Mouse (Mus musculus): ENCODE measurements around the gene Galnt6. TPM values are rescaled to one million over a fixed set of nuclear protein-coding genes. Genes with fewer than 3 reads are reported as not detected.
"Not testable (repeated sequence)": the region's sequence is repeated elsewhere in the genome, so short reads cannot be mapped to it uniquely, and the experiment has no call there.

Gene Galnt6
- polyA plus RNA-seq, 1 experiment from 2014 or later, result 0.08 TPM

DNA sequence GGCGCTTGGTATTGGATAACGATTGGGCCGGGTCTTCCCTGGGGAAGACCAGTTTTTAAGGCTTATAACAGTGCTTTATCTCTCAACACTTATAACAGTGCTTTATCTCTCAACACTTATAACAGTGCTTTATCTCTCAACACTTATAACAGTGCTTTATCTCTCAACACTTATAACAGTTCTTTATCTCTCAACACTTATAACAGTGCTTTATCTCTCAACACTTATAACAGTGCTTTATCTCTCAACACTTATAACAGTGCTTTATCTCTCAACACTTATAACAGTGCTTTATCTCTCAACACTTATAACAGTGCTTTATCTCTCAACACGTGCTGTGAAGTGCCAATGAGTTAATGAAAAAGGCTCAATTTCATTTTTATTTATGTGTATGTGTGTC is 39.8 kb upstream of the Galnt6 start:
- H3K36me3 ChIP-seq (replicated peaks; ENCODE audit: control insufficient read depth, insufficient read depth, low read depth, low read length); H3K9ac ChIP-seq (replicated peaks; ENCODE audit: low read length); H3K4me1 ChIP-seq (ENCODE audit: control insufficient read depth, insufficient read depth, low read length); DNase-seq (ENCODE audit: low spot score); H3K4me2 ChIP-seq (ENCODE audit: low read depth, low read length); ATAC-seq (replicated peaks; ENCODE audit: insufficient number of reproducible peaks, low FRiP score, low TSS enrichment, low read depth); H3K4me3 ChIP-seq (ENCODE audit: low read depth, low read length); H3K9me3 ChIP-seq (replicated peaks; ENCODE audit: control insufficient read depth, low read length); H3K27ac ChIP-seq (replicated peaks; ENCODE audit: low read depth, low read length); H3K27me3 ChIP-seq (ENCODE audit: control insufficient read depth, insufficient read depth, low read length): not testable (repeated sequence)
- 88% methylated on average over 4 of the region's 4 CpGs for WGBS

DNA sequence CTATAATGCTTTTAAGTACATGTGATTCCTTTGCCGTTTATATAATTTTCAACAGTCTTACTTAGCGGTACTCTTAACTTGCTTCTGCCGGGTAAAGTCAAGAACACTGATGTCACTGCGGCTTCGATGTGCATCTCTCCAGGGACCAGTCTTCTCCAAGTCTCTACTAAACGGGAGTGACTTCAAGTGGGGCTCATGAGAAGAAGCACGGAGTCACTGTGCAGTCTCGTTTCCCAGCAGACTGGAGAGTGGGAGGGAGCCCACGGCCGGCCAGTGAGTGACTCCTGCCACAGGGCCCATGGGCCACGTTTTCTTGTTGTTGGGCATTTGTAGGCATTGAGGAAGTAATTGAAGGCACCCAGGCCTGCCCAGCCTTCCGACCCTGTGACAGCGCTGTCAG is 38.7 kb upstream of the Galnt6 start:
- no peak overlapping the region for H3K4me3 ChIP-seq (ENCODE audit: low read depth, low read length)
- ATAC-seq (replicated peaks; ENCODE audit: insufficient number of reproducible peaks, low FRiP score, low TSS enrichment, low read depth), result no peak
- no peaks in the 10 kb centered on the region for H3K27me3 ChIP-seq (ENCODE audit: control insufficient read depth, insufficient read depth, low read length)
- H3K9ac ChIP-seq (replicated peaks; ENCODE audit: low read length), result no peak overlapping the region
- H3K9me3 ChIP-seq (replicated peaks; ENCODE audit: control insufficient read depth, low read length), result no peaks in the 10 kb centered on the region
- no peaks in the 10 kb centered on the region for H3K4me1 ChIP-seq (ENCODE audit: control insufficient read depth, insufficient read depth, low read length)
- no peak overlapping the region for H3K4me2 ChIP-seq (ENCODE audit: low read depth, low read length)
- no peak for DNase-seq (ENCODE audit: low spot score)
- WGBS, result 85% methylated on average over 13 of the region's 13 CpGs
- no peak overlapping the region for H3K27ac ChIP-seq (replicated peaks; ENCODE audit: low read depth, low read length)
- H3K36me3 ChIP-seq (replicated peaks; ENCODE audit: control insufficient read depth, insufficient read depth, low read depth, low read length), result no peaks in the 10 kb centered on the region

DNA sequence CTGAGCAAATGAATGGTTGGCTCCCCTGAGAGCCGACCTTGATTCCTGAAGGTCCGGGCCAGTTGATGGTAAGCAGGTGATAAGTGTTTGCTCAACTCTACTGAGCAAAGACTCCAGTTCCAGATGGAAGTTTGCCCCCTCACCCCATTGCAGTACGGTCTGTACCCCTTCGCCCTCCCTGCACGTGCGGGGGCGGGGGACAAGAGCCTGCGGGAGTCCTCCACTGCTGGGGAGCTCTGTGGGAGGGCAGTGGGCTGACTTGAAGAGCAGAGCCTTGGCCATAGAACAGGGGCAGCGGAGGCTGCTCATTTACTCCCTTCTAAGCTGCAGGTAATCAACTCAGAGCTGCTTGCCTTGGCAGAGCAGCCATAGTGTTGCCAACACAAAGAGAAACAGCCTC is 37.6 kb upstream of the Galnt6 start:
- H3K9ac ChIP-seq (replicated peaks; ENCODE audit: low read length), result no peak overlapping the region
- WGBS, result 74% methylated on average over 9 of the region's 9 CpGs
- DNase-seq (ENCODE audit: low spot score) (no peak), ATAC-seq (replicated peaks; ENCODE audit: insufficient number of reproducible peaks, low FRiP score, low TSS enrichment, low read depth) (no peak)
- peaks cover 3% of the 10 kb centered on the region; the same call in 1 of the 2 replicates for H3K4me1 ChIP-seq (ENCODE audit: control insufficient read depth, insufficient read depth, low read length)
- no peaks in the 10 kb centered on the region for H3K27me3 ChIP-seq (ENCODE audit: control insufficient read depth, insufficient read depth, low read length)
- H3K4me2 ChIP-seq (ENCODE audit: low read depth, low read length), result no peak overlapping the region
- H3K9me3 ChIP-seq (replicated peaks; ENCODE audit: control insufficient read depth, low read length), result no peaks in the 10 kb centered on the region
- no peak overlapping the region for H3K4me3 ChIP-seq (ENCODE audit: low read depth, low read length)
- no peak overlapping the region for H3K27ac ChIP-seq (replicated peaks; ENCODE audit: low read depth, low read length)
- no peaks in the 10 kb centered on the region for H3K36me3 ChIP-seq (replicated peaks; ENCODE audit: control insufficient read depth, insufficient read depth, low read depth, low read length)

DNA sequence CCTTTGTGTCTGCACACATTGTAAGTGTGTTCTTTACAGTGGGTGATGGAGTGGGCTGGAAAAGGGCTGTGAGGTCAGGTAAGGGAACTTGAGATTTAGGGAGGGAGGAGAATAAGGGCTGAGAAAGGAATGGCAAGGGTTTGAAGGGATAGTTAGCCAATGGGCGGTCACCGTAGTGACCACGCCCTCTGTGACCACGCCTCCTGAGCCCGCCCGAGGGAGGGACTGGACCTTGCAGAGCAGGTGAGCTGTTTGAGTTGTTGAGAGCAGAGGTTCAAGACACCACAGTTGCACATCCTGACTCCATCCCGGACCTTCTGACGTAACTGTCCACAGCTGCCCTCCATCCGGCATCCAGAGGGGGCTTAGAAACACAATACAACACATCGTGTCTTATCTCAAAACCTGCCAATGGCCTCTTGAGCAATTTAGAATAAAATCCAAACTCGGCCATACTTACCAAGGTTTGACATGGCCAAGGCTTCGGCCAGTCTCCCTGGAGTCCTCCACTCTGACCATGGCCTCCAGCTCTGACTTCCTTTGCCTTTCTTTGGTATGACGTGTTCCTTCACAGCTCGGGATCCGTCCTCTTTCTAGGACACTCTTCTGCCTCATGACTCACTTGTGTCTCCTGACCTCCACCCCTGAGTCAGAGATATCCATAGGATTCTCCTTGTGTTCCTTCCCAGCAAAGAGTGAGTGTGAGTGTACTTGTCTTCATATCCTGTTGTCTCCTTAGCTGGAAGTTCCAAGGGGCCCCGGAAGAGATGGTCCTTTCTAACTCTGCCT is 35.2 kb upstream of the Galnt6 start:
- DNase-seq (ENCODE audit: low spot score) (no peak), ATAC-seq (replicated peaks; ENCODE audit: insufficient number of reproducible peaks, low FRiP score, low TSS enrichment, low read depth) (no peak)
- no peak overlapping the region for H3K4me3 ChIP-seq (ENCODE audit: low read depth, low read length)
- no peaks in the 10 kb centered on the region for H3K9me3 ChIP-seq (replicated peaks; ENCODE audit: control insufficient read depth, low read length)
- no peak overlapping the region for H3K4me2 ChIP-seq (ENCODE audit: low read depth, low read length)
- H3K36me3 ChIP-seq (replicated peaks; ENCODE audit: control insufficient read depth, insufficient read depth, low read depth, low read length), result no peaks in the 10 kb centered on the region
- WGBS, result 82% methylated on average over 16 of the region's 16 CpGs
- H3K27me3 ChIP-seq (ENCODE audit: control insufficient read depth, insufficient read depth, low read length), result no peaks in the 10 kb centered on the region
- H3K9ac ChIP-seq (replicated peaks; ENCODE audit: low read length), result no peak overlapping the region
- no peak overlapping the region for H3K27ac ChIP-seq (replicated peaks; ENCODE audit: low read depth, low read length)
- H3K4me1 ChIP-seq (ENCODE audit: control insufficient read depth, insufficient read depth, low read length), result peaks cover 3% of the 10 kb centered on the region; the same call in 1 of the 2 replicates

DNA sequence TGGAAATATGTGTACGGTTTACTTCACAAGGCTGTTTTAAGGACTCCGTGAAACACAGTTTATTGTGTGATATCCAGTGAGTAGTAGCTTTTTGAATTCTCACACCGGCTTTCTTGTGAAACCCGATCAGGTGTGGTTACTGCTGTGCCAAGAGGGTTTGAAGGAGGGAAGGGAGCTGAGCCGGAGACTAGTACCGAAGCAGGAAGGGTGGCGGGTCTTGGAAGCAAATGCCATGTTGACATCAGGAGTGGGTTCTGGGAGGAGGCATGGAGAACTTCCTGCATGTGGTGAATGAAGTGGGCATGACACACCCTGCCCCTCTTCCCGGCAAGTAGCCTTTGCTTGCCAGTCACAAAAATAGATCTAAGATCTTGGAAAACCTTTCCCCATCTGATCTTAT is 33.5 kb upstream of the Galnt6 start:
- ATAC-seq (replicated peaks; ENCODE audit: insufficient number of reproducible peaks, low FRiP score, low TSS enrichment, low read depth), result no peak
- peak overlapping the region; percentile 68; the same call in 1 of the 2 replicates for H3K9ac ChIP-seq (replicated peaks; ENCODE audit: low read length)

DNA sequence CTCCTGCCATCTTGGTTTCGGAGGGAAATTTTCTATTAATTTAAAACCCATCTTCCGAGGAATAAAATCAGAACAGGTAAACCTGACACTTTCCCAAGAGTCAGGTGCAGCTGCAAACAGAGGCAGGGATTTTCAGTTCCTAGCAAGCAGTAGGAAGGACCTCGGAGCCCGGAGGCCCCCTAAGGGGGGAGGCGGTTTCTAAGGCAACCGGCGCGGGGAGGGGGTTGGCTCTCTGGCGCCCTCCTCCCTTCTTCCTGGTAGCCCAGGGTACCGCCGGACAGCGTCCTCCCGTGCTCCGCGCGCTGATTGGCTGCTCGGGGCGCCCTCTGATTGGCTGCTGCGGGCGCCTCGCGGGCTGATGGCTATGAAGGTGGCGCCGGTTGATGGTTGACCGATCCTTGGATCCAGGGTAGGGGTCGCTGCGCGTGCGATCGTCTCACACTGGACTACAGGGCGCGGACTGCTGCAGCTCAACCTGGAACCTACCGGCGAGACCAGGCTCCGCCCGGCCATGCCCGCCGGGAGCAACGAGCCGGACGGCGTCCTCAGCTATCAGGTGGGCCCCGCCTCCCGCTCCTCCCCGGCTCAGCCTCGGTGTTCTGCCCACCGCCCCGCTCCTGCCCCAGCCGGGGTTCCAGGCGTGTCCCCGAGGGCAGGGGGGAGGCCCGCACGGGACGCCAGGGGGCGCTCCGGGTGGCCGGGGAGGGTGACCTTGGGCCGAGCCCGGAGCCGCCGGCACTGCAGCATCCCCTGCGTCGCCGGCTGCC is 32.4 kb upstream of the Galnt6 start, which contains the start of gene Slc4a8:
Slc4a8 (plus strand) TSS at position 329 of the 767 bp plus-strand sequence.
- peak within 1 kb of the TSS; percentile 60 for H3K4me3 ChIP-seq (ENCODE audit: low read depth, low read length)

More for the DNA sequence above, 33.5 kb upstream of the Galnt6 start:
- H3K9me3 ChIP-seq (replicated peaks; ENCODE audit: control insufficient read depth, low read length), result no peaks in the 10 kb centered on the region
- peaks cover 3% of the 10 kb centered on the region; the same call in 1 of the 2 replicates for H3K4me1 ChIP-seq (ENCODE audit: control insufficient read depth, insufficient read depth, low read length)
- DNase-seq (ENCODE audit: low spot score), result no peak
- peak overlapping the region; percentile 60 for H3K4me3 ChIP-seq (ENCODE audit: low read depth, low read length)
- peak overlapping the region; percentile 80 for H3K4me2 ChIP-seq (ENCODE audit: low read depth, low read length)
- H3K27me3 ChIP-seq (ENCODE audit: control insufficient read depth, insufficient read depth, low read length), result no peaks in the 10 kb centered on the region
- 51% methylated on average over 8 of the region's 8 CpGs for WGBS
- no peak overlapping the region for H3K27ac ChIP-seq (replicated peaks; ENCODE audit: low read depth, low read length)
- no peaks in the 10 kb centered on the region for H3K36me3 ChIP-seq (replicated peaks; ENCODE audit: control insufficient read depth, insufficient read depth, low read depth, low read length)

DNA sequence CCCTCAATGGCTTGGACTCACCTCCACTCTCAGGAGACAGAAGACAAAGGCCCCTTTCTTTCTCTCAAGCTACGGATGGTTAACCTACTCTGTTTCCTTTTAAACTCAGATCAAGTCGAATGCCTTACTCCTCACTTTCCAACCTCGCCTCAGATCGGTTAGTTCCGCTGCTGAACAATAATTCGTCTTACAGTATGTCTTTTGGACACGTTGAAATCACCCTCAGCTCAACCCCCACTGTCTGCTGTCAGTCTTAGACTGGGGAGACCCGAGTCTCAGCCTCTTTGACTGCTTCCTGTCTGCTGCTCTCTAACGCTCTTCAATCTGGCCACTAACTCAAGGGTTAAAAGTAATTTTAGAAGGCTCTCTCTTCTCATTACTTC is 31.9 kb upstream of the Galnt6 start:
- peaks cover 3% of the 10 kb centered on the region; the same call in 1 of the 2 replicates for H3K4me1 ChIP-seq (ENCODE audit: control insufficient read depth, insufficient read depth, low read length)
- no peak for ATAC-seq (replicated peaks; ENCODE audit: insufficient number of reproducible peaks, low FRiP score, low TSS enrichment, low read depth)
- 13% methylated on average over 9 of the region's 9 CpGs for WGBS
- no peak overlapping the region for H3K9ac ChIP-seq (replicated peaks; ENCODE audit: low read length)
- H3K9me3 ChIP-seq (replicated peaks; ENCODE audit: control insufficient read depth, low read length), result no peaks in the 10 kb centered on the region
- H3K4me2 ChIP-seq (ENCODE audit: low read depth, low read length), result peak overlapping the region; percentile 80
- no peaks in the 10 kb centered on the region for H3K27me3 ChIP-seq (ENCODE audit: control insufficient read depth, insufficient read depth, low read length)
- H3K27ac ChIP-seq (replicated peaks; ENCODE audit: low read depth, low read length), result 0 out of 2 replicates have a peak overlapping the region, but pooled peaks have one; percentile 5
- no peaks in the 10 kb centered on the region for H3K36me3 ChIP-seq (replicated peaks; ENCODE audit: control insufficient read depth, insufficient read depth, low read depth, low read length)
- no peak for DNase-seq (ENCODE audit: low spot score)
- peak overlapping the region; percentile 60 for H3K4me3 ChIP-seq (ENCODE audit: low read depth, low read length)

More for the DNA sequence above, 32.4 kb upstream of the Galnt6 start, which contains the start of gene Slc4a8:
- H3K27me3 ChIP-seq (ENCODE audit: control insufficient read depth, insufficient read depth, low read length), result no peaks in the 10 kb centered on the region
- ATAC-seq (replicated peaks; ENCODE audit: insufficient number of reproducible peaks, low FRiP score, low TSS enrichment, low read depth) (peak; percentile 92), DNase-seq (ENCODE audit: low spot score) (peak; percentile 96)
- H3K9ac ChIP-seq (replicated peaks; ENCODE audit: low read length), result peak within 1 kb of the TSS; percentile 68
- no peaks in the 10 kb centered on the region for H3K36me3 ChIP-seq (replicated peaks; ENCODE audit: control insufficient read depth, insufficient read depth, low read depth, low read length)
- peak within 1 kb of the TSS; percentile 67 for H3K27ac ChIP-seq (replicated peaks; ENCODE audit: low read depth, low read length)
- H3K9me3 ChIP-seq (replicated peaks; ENCODE audit: control insufficient read depth, low read length), result no peaks in the 10 kb centered on the region
- H3K4me2 ChIP-seq (ENCODE audit: low read depth, low read length), result peak within 1 kb of the TSS; percentile 80
- H3K4me1 ChIP-seq (ENCODE audit: control insufficient read depth, insufficient read depth, low read length), result peaks cover 3% of the 10 kb centered on the region; the same call in 1 of the 2 replicates
- WGBS, result 1% methylated on average over 61 of the region's 64 CpGs

DNA sequence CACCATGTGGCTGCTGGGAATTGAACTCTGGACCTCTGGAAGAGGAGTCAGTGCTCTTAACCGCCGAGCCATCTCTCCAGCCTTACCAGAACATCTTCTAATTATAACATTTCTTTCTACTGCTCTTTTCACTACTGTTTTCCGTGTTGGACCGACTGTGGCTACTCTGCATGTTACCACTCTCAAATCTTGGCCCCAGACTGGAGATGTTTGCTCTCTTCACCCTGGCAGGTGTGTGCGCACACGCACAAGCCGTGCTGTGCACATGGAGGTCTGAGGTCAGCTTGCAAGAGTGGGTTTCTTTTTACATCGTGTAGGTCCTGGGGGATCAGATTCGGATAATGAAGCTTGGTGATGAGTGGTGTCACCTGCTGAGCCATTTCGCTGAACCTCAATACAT is 30.1 kb upstream of the Galnt6 start:
- Histone ChIP-seq H3K27ac (replicated peaks; ENCODE audit: low read depth, low read length) (no peak overlapping the region), H3K4me2 (ENCODE audit: low read depth, low read length) (no peak overlapping the region), H3K9ac (replicated peaks; ENCODE audit: low read length) (no peak overlapping the region), H3K4me1 (ENCODE audit: control insufficient read depth, insufficient read depth, low read length) (peaks cover 3% of the 10 kb centered on the region), H3K9me3 (replicated peaks; ENCODE audit: control insufficient read depth, low read length) (no peaks in the 10 kb centered on the region), H3K4me3 (ENCODE audit: low read depth, low read length) (no peak overlapping the region), H3K27me3 (ENCODE audit: control insufficient read depth, insufficient read depth, low read length) (no peaks in the 10 kb centered on the region), H3K36me3 (replicated peaks; ENCODE audit: control insufficient read depth, insufficient read depth, low read depth, low read length) (no peaks in the 10 kb centered on the region)
- DNase-seq (ENCODE audit: low spot score) (no peak), ATAC-seq (replicated peaks; ENCODE audit: insufficient number of reproducible peaks, low FRiP score, low TSS enrichment, low read depth) (no peak)
- 83% methylated on average over 10 of the region's 10 CpGs for WGBS
